Mouse (Mus musculus) stomach, postnatal 0 days (tissue): ENCODE measurements at regions not wholly inside any gene's neighbourhood (a gene's known extent, or its start where the extent isn't known, plus 50 kb on each side); places are given as distances from the start of the nearest gene placed in this dataset.

Experiments used
- CTCF ChIP-seq: IDR thresholded peaks from 2 replicates; pipeline ENCODE4 v1.5.1; 2016; ENCODE audit warnings: antibody characterized with exemption, low read depth, mild to moderate bottlenecking, moderate library complexity
- EP300 ChIP-seq: optimal IDR thresholded peaks from 2 replicates; pipeline ENCODE3; 2016; ENCODE audit warnings: antibody characterized with exemption

DNA sequence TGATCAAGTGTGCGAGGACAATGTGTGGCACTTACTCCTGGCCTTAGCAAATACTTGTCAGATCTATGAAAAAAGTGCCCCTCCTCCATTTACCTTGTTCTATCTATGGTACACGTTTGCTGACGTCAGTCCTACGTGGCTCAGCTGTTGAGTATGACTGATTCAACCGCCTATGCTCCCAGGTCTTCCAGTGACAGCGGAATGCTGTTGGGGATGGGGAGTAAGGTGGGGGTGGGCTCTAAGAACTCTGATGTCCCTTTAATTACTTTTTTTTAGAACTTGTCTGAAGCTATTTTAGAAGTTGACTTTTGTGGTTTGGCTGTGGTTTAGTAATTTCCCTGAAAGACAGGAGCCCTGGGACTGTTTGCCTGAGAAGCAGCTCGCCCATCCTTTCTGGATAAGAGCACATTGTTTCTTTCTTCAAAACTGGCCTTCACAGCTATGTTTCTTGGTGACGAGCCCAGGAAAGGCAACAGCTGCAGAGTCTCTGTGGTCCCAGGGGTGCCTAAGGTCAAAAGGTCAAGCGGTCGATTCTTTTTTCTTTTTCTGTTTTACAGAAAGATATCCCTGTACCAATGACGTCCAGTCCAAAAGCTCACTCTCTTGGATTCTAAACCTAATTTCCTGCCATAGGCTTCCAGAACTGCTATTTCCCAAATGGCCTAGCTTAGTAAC is 157.5 kb upstream of the Serpine2 start:
- TF ChIP-seq CTCF (no peak), EP300 (no peak)
